Mouse (Mus musculus): Measurements from ENCODE around the gene Efnb3.

GRCm38 (mm10) chr11:69584008-69584407, 24.0 kb upstream of the Efnb3 start:
- TF ChIP-seq CTCF (IDR thresholded peaks at IDR 0.05; ENCODE audit: extremely low read depth, insufficient read depth, low read length) (no peak), POLR2A (IDR thresholded peaks at IDR 0.05; ENCODE audit: extremely low read depth, insufficient read depth, low read length) (no peak)

Measured in cortical plate, adult 2 months (tissue).